Mouse (Mus musculus): Measurements from ENCODE around the gene Aldoc. TPM values are rescaled to one million over a fixed set of nuclear protein-coding genes. Genes with fewer than 3 reads are reported as not detected.

Gene Aldoc
- 25.4 and 34.5 TPM in 2 replicates for polyA plus RNA-seq (2012; rRNA removed)

DNA sequence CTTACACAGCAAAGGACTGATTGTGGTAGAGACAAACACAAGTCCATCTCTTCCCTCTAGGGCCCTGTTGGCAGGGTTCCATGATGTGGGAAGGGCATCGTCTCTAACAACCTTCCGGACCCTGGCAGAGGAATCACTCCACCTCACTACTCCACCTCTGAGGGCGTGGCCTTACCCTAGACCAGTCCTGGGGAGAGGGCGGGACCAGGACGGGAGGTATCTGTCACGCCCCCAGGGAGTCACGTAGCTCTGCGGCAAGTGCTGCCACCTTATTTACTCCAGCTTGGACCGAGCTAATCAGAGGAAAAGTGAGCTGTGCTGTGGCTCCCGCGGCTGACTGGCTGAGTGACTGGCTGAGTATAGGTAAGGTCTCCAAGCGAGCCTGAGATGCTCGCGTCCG is at the start of gene Aldoc:
Gene Aldoc (plus strand): TSS at position 109 of the 400 bp plus-strand sequence.

DNA sequence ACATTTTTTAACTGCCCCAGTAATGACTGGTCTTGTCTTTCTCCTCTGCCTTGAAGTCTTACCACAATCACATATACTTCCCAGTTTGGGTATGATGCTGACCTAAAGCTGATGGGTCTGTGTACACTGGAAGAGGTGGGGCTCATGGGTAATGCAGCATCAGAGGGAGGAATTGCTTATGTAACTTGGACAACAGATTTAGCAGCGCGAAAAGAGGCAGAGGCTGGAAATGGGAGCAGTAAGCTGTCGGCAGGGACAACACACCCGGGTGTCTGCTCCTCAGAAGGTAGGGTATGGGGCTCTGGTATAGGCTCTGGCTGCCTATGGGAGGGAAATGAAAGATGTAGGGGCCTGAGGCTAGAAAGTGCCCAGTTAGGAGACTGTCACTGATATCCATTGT is 32.1 kb upstream of the Aldoc start, which contains the start of gene BC030499:
Gene BC030499 (plus strand): TSS at position 188 of the 400 bp plus-strand sequence.

DNA sequence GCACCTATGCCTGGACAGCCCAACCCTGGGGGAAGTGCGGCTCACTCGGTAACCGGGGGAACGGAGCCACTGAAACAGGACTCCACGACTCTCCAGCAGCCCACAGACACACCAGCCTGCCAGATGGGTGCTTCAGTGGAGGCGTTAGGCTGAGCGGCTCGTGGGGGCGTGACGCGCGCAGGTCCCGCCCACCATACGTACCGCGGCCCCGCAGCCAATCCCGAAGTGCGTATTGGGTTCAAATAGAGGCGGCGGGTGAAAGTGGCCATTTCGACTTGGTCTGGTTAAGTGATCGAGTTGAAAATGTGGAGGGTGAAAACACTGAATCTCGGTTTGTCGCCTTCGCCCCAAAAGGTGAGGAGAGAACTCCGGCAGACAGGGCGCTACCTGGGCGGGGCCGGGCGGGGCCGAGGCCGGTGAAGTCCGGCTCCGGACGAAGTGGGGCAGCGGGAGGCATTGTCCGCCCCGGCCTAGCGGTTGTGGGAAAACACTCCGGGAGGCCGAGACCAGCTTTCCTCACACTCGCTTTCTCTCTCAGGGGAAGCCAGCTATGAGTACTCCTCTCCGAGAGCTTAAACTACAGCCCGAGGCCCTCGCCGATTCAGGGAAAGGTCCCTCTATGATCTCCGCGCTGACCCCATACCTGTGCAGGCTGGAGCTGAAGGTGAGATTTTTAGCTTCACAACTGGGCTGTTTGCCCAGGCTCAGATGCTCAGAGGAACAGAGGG is 21.2 kb upstream of the Aldoc start, which contains the start of gene Spag5:
Gene Spag5 (plus strand): TSS at position 173 of the 728 bp plus-strand sequence.

DNA sequence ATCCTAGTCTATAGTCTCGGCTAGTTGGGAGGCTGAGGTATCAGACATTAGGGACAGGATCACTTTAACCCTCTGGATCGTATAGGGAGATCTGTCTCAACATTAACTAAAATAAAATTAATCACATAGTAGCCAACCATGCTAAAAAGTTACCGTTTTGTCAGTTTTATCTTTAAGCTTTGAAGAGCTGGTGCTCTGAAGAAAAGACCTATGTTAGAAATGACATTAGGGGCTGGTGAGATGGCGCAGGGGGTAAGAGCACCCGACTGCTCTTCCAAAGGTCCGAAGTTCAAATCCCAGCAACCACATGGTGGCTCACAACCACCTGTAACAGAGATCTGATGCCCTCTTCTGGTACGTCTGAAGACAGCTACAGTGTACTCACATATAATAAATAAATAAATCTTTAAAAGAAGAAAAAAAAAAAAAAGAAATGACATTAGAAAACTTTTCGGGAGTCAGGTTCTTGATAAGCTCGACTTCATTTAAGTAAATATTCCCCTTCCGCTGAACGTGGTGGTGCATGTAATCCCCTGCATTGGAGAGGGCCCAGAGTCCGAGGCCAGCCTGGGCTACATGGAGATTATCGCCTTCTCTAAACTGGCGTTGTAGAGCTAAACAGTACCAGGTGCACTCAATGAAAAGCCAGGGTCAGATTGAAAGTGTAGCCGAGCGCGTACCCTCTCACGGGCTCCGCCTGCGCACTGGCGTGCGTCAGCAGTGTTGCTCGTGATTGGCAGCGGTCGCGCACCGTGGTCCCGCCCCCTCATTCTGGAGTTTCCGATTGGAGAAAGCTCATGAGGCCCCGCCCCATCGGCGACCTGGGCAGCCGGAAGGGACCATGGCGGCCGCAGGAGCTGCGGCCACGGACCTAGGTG is 5.1 kb downstream of the Aldoc start, which contains the start of gene Pigs:
Gene Pigs (plus strand): TSS at position 782 of the 878 bp plus-strand sequence.

DNA sequence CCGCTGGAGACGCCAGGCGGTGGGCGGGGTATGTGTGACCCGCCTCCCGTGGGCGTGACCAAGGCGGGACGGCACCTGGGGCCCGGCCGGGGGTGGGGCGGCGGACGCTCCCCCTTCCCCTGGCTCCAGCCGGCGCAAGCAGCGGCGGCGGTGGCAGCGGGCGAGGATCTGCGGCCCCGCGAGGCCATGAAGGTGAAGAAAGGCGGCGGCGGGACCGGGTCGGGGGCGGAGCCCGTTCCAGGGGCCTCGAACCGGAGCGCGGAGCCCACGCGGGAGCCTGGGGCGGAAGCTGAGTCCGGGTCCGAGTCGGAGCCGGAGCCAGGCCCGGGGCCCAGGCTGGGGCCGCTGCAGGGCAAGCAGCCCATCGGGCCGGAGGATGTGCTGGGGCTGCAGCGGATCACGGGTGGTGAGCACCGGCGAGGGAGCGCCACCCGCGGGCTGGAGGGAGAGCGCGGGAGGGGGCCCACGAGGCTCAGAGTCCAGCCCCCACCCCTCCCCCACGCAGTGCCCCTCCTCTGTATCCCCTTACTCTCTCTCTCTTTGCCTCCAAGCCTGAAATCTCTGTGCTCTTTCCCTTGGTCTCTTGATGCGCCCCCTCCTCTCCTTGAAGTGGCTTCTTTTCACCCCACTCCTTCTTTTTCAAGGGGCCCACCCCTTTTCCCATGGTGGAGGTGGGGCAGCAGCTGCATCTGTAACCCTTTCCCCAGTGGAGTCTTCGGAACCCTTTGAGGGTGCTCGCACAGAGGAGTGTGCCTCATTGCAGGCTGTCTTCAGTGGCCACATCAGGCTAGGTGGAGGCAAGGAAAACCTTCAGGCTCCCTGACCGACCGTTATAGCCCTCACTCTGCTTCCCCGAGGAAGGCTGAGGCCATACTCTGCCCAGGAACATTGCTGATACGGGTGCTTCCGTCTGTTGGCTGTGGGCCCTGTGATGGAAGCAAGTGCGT is 20.9 kb downstream of the Aldoc start, which contains the start of gene Unc119:
Gene Unc119 (plus strand): TSS at position 102 of the 947 bp plus-strand sequence.

Other genes with a start within 250 kb of the Aldoc start
- 10.4 and 11.1 TPM in 2 replicates for gene Eral1, start 242.6 kb upstream of the Aldoc start, polyA plus RNA-seq (2012; rRNA removed)
- gene Fam222b, start 228.3 kb upstream of the Aldoc start, polyA plus RNA-seq (2012; rRNA removed), result 3.8 and 4.4 TPM in 2 replicates
- 32.6 and 35.0 TPM in 2 replicates for gene Traf4, start 157.4 kb upstream of the Aldoc start, polyA plus RNA-seq (2012; rRNA removed)
- gene Nek8, start 146.3 kb upstream of the Aldoc start, polyA plus RNA-seq (2012; rRNA removed), result 6.8 and 8.0 TPM in 2 replicates
- 61.3 and 70.4 TPM in 2 replicates for gene Tlcd1, start 146.3 kb upstream of the Aldoc start, polyA plus RNA-seq (2012; rRNA removed)
- gene Rpl23a, start 139.4 kb upstream of the Aldoc start, polyA plus RNA-seq (2012; rRNA removed), result 1,152 and 1,264 TPM in 2 replicates
- gene Rab34, start 134.5 kb upstream of the Aldoc start, polyA plus RNA-seq (2012; rRNA removed), result 15.5 and 16.1 TPM in 2 replicates
- gene Proca1, start 129.6 kb upstream of the Aldoc start, polyA plus RNA-seq (2012; rRNA removed), result 0.53 and 0.73 TPM in 2 replicates
- gene Sdf2, start 77.2 kb upstream of the Aldoc start, polyA plus RNA-seq (2012; rRNA removed), result 52.2 and 53.7 TPM in 2 replicates
- gene Supt6, start 77.0 kb upstream of the Aldoc start, polyA plus RNA-seq (2012; rRNA removed), result 5.3 and 6.8 TPM in 2 replicates
- 19.5 and 19.6 TPM in 2 replicates for gene 2610507B11Rik, start 61.2 kb upstream of the Aldoc start, polyA plus RNA-seq (2012; rRNA removed)
- gene BC030499, start 32.1 kb upstream of the Aldoc start, polyA plus RNA-seq (2012; rRNA removed), result 0.15 and 0.20 TPM in 2 replicates
- gene Spag5, start 21.4 kb upstream of the Aldoc start, polyA plus RNA-seq (2012; rRNA removed), result 18.5 and 21.4 TPM in 2 replicates
- 21.8 and 25.8 TPM in 2 replicates for gene Pigs, start 5.4 kb downstream of the Aldoc start, polyA plus RNA-seq (2012; rRNA removed)
- gene Unc119, start 20.5 kb downstream of the Aldoc start, polyA plus RNA-seq (2012; rRNA removed), result 62.4 and 64.5 TPM in 2 replicates
- gene Foxn1, start 63.6 kb downstream of the Aldoc start, polyA plus RNA-seq (2012; rRNA removed), result not detected in 2 replicates
- gene Slc13a2, start 99.2 kb downstream of the Aldoc start, polyA plus RNA-seq (2012; rRNA removed), result 0.03 and 0.06 TPM in 2 replicates
- 12.7 and 14.6 TPM in 2 replicates for gene Slc46a1, start 142.7 kb downstream of the Aldoc start, polyA plus RNA-seq (2012; rRNA removed)
- gene Sarm1, start 174.8 kb downstream of the Aldoc start, polyA plus RNA-seq (2012; rRNA removed), result 0.25 and 0.26 TPM in 2 replicates
- gene Vtn, start 176.1 kb downstream of the Aldoc start, polyA plus RNA-seq (2012; rRNA removed), result 1,540 and 1,650 TPM in 2 replicates
- gene Sebox, start 180.5 kb downstream of the Aldoc start, polyA plus RNA-seq (2012; rRNA removed), result 0.09 and 0.22 TPM in 2 replicates
- gene Tmem199, start 189.2 kb downstream of the Aldoc start, polyA plus RNA-seq (2012; rRNA removed), result 13.8 and 13.9 TPM in 2 replicates
- 41.8 and 45.1 TPM in 2 replicates for gene Poldip2, start 189.2 kb downstream of the Aldoc start, polyA plus RNA-seq (2012; rRNA removed)
- 10.0 and 10.2 TPM in 2 replicates for gene Tnfaip1, start 213.4 kb downstream of the Aldoc start, polyA plus RNA-seq (2012; rRNA removed)
- 47.4 and 51.1 TPM in 2 replicates for gene Ift20, start 213.4 kb downstream of the Aldoc start, polyA plus RNA-seq (2012; rRNA removed)
- gene Tmem97, start 227.8 kb downstream of the Aldoc start, polyA plus RNA-seq (2012; rRNA removed), result 68.7 and 70.8 TPM in 2 replicates

All from liver, embryonic 18 days (tissue).